Mouse (Mus musculus): ENCODE measurements around the gene Rab6a. TPM values are rescaled to one million over a fixed set of nuclear protein-coding genes. Genes with fewer than 3 reads are reported as not detected.

Rab6a gene
- 25.8 and 28.6 TPM in 2 replicates for polyA plus RNA-seq (2012; rRNA removed)

GRCm38 (mm10) chr7:100607214-100608129 lies at the start of gene Rab6a:
Gene Rab6a (plus strand): TSS chr7:100607410.

GRCm38 (mm10) chr7:100608130-100608741 lies 1.0 kb downstream of the Rab6a start, which contains the start of gene Mrpl48:
Gene Mrpl48 (minus strand): TSS chr7:100608301.

GRCm38 (mm10) chr7:100662231-100662630 lies 55.0 kb downstream of the Rab6a start, which contains the start of gene Plekhb1:
Gene Plekhb1 (minus strand): TSS chr7:100662414.

Other genes with a start within 250 kb of the Rab6a start
- gene C2cd3, start 235.2 kb upstream of the Rab6a start, polyA plus RNA-seq (2012; rRNA removed), result 9.3 and 9.8 TPM in 2 replicates
- gene Ppme1, start 235.1 kb upstream of the Rab6a start, polyA plus RNA-seq (2012; rRNA removed), result 18.1 and 20.8 TPM in 2 replicates
- 0.02 TPM in 1 of 2 replicates, not detected in the other for gene Ucp3, start 134.4 kb upstream of the Rab6a start, polyA plus RNA-seq (2012; rRNA removed)
- gene Ucp2, start 114.1 kb upstream of the Rab6a start, polyA plus RNA-seq (2012; rRNA removed), result 267 and 321 TPM in 2 replicates
- 0.50 and 0.53 TPM in 2 replicates for gene Dnajb13, start 92.5 kb upstream of the Rab6a start, polyA plus RNA-seq (2012; rRNA removed)
- gene Coa4, start 70.3 kb upstream of the Rab6a start, polyA plus RNA-seq (2012; rRNA removed), result 8.6 and 10.2 TPM in 2 replicates
- 22.2 and 24.7 TPM in 2 replicates for gene Mrpl48, start 891 bp downstream of the Rab6a start, polyA plus RNA-seq (2012; rRNA removed)
- 0.28 and 0.46 TPM in 2 replicates for gene Plekhb1, start 55.0 kb downstream of the Rab6a start, polyA plus RNA-seq (2012; rRNA removed)
- 3.7 and 3.8 TPM in 2 replicates for gene Fam168a, start 99.2 kb downstream of the Rab6a start, polyA plus RNA-seq (2012; rRNA removed)

Measured in liver, embryonic 14 days (tissue).